Mouse (Mus musculus): ENCODE data around the gene Necap2.

DNA sequence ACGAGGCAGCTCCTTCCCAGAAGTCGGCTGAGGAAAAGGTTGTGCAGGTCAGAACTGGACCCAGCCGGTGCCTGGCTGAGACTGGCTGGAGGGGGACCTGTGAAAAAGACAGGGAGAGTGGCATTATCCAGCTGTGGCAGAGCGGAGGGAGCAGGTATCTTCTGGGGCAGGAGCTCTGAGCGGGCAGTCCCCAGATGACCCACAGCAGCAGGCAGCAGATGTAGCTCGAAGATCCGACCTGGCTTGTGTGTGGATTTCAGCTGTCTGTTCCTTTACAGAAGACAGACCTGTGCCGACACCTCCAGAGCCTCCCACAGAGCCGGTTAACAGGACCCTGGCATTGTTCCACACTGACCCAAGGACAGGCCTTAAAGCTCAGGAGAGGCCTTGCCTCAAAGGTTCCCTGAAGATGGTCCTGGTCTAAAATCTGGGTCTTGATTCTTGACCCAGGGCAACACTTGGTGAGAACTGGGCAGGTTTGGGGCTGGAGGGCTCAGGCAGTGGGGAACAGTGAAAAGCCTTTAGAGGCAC, 10.6 kb downstream of the Necap2 start:
- no peak for TF ChIP-seq CTCF (IDR thresholded peaks at IDR 0.05; ENCODE audit: insufficient read depth, low read depth, low read length)
- no peak for TF ChIP-seq POLR2A (IDR thresholded peaks at IDR 0.05; ENCODE audit: insufficient read depth, low read depth, low read length)
